Mouse (Mus musculus): ENCODE data around the gene Rab36. TPM values are rescaled to one million over a fixed set of nuclear protein-coding genes. Genes with fewer than 3 reads are reported as not detected.

Gene Rab36
- total and polyA plus RNA-seq, 2 experiments: 0.18 to 0.70 TPM

DNA sequence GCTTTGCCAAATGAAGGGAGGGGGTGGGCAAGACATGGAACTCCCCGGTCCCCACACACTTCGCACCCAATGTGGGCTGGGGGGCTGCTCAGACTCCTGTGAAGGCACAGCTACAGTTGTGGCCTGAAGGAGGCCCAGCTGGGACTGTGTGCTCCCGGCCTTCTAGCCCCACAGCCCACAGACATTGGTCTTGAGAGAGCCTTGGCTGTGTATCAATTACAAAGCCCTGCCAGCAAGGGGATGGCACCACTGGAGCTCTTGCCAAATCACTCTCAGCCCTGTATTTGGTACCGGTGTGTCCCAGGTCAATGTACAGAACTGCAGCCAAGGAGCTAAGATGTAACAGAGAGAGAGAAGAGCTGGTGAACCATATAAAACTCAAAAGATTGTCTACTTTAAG is 20.4 kb upstream of the Rab36 start:
- H3K4me3 ChIP-seq (ENCODE audit: insufficient read depth, low read depth, low read length): no peak overlapping the region
- H3K9ac ChIP-seq (ENCODE audit: low read depth, low read length): no peak overlapping the region
- 56% methylated on average over 4 of the region's 4 CpGs for WGBS
- H3K27me3 ChIP-seq (ENCODE audit: control insufficient read depth, insufficient read depth, low read length): no peaks in the 10 kb centered on the region
- no peak for TF ChIP-seq CTCF (IDR thresholded peaks at IDR 0.05; ENCODE audit: low read depth, low read length)
- no peak for TF ChIP-seq POLR2A (IDR thresholded peaks at IDR 0.05; ENCODE audit: extremely low read depth, insufficient read depth, low read length)
- H3K4me1 ChIP-seq (ENCODE audit: control insufficient read depth, insufficient read depth, low read length): no peaks in the 10 kb centered on the region
- no peaks in the 10 kb centered on the region for H3K36me3 ChIP-seq (ENCODE audit: control insufficient read depth, insufficient read depth, low read length)
- no peak for DNase-seq (ENCODE audit: extremely low read depth, low read depth, low spot score)
- no peak overlapping the region for H3K27ac ChIP-seq (replicated peaks; ENCODE audit: insufficient read depth, low read depth, low read length)
- H3K79me2 ChIP-seq (ENCODE audit: control insufficient read depth, insufficient read depth, low read length): no peaks in the 10 kb centered on the region

DNA sequence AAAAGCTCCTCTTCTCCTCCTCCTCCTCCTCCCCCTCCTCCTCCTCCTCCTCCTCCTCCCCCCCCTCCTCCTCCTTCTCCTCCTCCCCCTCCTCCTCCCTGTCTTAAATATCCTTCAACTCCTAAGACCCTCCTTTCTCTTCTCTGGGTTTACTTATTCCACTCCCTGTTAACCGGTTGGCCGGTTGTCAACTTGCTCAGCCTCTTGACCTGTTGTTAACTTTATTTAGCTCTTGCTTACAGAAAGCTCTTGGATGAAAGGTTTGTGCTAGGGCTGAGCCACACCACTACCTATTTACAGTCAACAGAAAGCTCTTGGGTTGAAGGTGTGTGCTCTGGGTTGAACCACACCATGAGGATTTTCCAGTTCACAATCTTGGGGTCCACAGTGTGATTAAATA is 16.6 kb upstream of the Rab36 start:
- no peaks in the 10 kb centered on the region for H3K36me3 ChIP-seq (ENCODE audit: control insufficient read depth, insufficient read depth, low read length)
- no peaks in the 10 kb centered on the region for H3K79me2 ChIP-seq (ENCODE audit: control insufficient read depth, insufficient read depth, low read length)
- TF ChIP-seq POLR2A (IDR thresholded peaks at IDR 0.05; ENCODE audit: extremely low read depth, insufficient read depth, low read length) (no peak), CTCF (IDR thresholded peaks at IDR 0.05; ENCODE audit: low read depth, low read length) (no peak)
- H3K27me3 ChIP-seq (ENCODE audit: control insufficient read depth, insufficient read depth, low read length): no peaks in the 10 kb centered on the region
- no peaks in the 10 kb centered on the region for H3K4me1 ChIP-seq (ENCODE audit: control insufficient read depth, insufficient read depth, low read length)
- WGBS: 75% methylated on average over 2 of the region's 2 CpGs
- H3K9ac ChIP-seq (ENCODE audit: low read depth, low read length): no peak overlapping the region
- no peak overlapping the region for H3K4me3 ChIP-seq (ENCODE audit: insufficient read depth, low read depth, low read length)
- no peak for DNase-seq (ENCODE audit: extremely low read depth, low read depth, low spot score)
- H3K27ac ChIP-seq (replicated peaks; ENCODE audit: insufficient read depth, low read depth, low read length): no peak overlapping the region

DNA sequence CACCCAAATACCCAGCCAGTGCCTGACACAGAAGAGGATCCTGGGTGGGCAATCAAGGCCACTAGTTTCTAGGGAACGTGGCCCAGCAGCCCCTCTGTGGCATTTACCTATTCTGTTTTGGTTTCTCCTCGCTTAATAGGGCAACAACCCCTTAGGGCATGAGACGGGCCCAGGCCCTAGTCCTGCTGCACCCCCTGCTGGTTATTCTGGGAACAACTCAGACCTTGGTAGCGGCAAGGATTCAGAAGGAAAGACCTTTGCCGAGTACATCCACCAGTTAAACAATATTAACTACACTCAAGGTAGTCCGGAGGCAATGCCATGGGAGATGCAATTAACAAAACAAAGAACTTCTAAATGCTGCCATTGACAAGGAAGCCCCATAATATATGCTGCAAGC is 15.7 kb upstream of the Rab36 start:
- peak; percentile 27 for DNase-seq (ENCODE audit: extremely low read depth, low read depth, low spot score)
- Histone ChIP-seq H3K36me3 (ENCODE audit: control insufficient read depth, insufficient read depth, low read length) (no peaks in the 10 kb centered on the region), H3K27ac (replicated peaks; ENCODE audit: insufficient read depth, low read depth, low read length) (no peak overlapping the region), H3K27me3 (ENCODE audit: control insufficient read depth, insufficient read depth, low read length) (no peaks in the 10 kb centered on the region), H3K4me3 (ENCODE audit: insufficient read depth, low read depth, low read length) (no peak overlapping the region), H3K9ac (ENCODE audit: low read depth, low read length) (no peak overlapping the region), H3K79me2 (ENCODE audit: control insufficient read depth, insufficient read depth, low read length) (no peaks in the 10 kb centered on the region), H3K4me1 (ENCODE audit: control insufficient read depth, insufficient read depth, low read length) (no peaks in the 10 kb centered on the region)
- TF ChIP-seq POLR2A (IDR thresholded peaks at IDR 0.05; ENCODE audit: extremely low read depth, insufficient read depth, low read length): no peak
- TF ChIP-seq CTCF (IDR thresholded peaks at IDR 0.05; ENCODE audit: low read depth, low read length): peak; percentile 90
- WGBS: 17% methylated on average over 6 of the region's 6 CpGs

DNA sequence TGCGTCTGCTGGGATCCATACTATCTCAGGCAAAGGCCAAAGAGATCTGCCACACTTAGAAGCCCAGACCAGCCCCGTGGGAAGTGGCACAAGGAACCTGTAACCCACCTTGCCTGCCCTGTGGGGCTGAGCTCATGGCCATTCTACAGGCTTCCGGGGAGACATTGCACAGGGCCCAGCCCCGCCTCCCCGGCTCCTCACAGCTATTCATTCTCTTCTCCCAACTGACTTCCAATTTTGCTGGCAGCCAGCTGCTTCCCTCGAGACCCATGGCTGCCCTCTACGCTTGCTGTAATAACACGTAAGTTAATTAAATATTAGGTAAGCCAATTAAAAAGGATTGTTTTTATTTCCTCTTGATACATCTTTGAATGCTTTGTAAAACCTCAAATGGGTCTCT is 10.4 kb upstream of the Rab36 start:
- H3K27me3 ChIP-seq (ENCODE audit: control insufficient read depth, insufficient read depth, low read length): no peaks in the 10 kb centered on the region
- WGBS: 79% methylated on average over 8 of the region's 8 CpGs
- TF ChIP-seq POLR2A (IDR thresholded peaks at IDR 0.05; ENCODE audit: extremely low read depth, insufficient read depth, low read length): no peak
- TF ChIP-seq CTCF (IDR thresholded peaks at IDR 0.05; ENCODE audit: low read depth, low read length): no peak
- no peak overlapping the region for H3K4me3 ChIP-seq (ENCODE audit: insufficient read depth, low read depth, low read length)
- no peaks in the 10 kb centered on the region for H3K79me2 ChIP-seq (ENCODE audit: control insufficient read depth, insufficient read depth, low read length)
- peaks cover 6% of the 10 kb centered on the region for H3K4me1 ChIP-seq (ENCODE audit: control insufficient read depth, insufficient read depth, low read length)
- H3K9ac ChIP-seq (ENCODE audit: low read depth, low read length): no peak overlapping the region
- no peak overlapping the region for H3K27ac ChIP-seq (replicated peaks; ENCODE audit: insufficient read depth, low read depth, low read length)
- no peaks in the 10 kb centered on the region for H3K36me3 ChIP-seq (ENCODE audit: control insufficient read depth, insufficient read depth, low read length)
- no peak for DNase-seq (ENCODE audit: extremely low read depth, low read depth, low spot score)

DNA sequence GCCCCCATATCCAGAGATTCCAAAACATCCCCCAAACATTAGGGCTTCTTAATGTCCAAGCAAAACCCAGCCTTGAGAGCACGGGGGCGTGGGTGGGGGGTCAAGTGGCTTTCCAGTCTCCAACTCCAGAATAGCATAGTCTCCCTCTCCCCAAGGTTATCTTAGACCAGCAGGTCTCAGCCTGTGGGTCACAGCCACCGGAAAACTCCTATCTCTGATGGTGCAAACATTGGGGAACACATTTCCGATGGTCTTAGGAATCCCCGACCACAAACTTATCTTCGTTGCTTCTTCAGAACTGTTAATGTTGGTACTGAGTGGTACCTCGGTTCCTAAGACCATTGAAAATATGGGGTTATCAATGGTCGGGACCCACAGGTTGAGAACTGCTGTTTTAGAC is 8.1 kb upstream of the Rab36 start:
- H3K36me3 ChIP-seq (ENCODE audit: control insufficient read depth, insufficient read depth, low read length): no peaks in the 10 kb centered on the region
- H3K27ac ChIP-seq (replicated peaks; ENCODE audit: insufficient read depth, low read depth, low read length): no peak overlapping the region
- no peaks in the 10 kb centered on the region for H3K79me2 ChIP-seq (ENCODE audit: control insufficient read depth, insufficient read depth, low read length)
- no peaks in the 10 kb centered on the region for H3K27me3 ChIP-seq (ENCODE audit: control insufficient read depth, insufficient read depth, low read length)
- no peak overlapping the region for H3K9ac ChIP-seq (ENCODE audit: low read depth, low read length)
- WGBS: 83% methylated on average over 8 of the region's 8 CpGs
- no peak overlapping the region for H3K4me3 ChIP-seq (ENCODE audit: insufficient read depth, low read depth, low read length)
- TF ChIP-seq CTCF (IDR thresholded peaks at IDR 0.05; ENCODE audit: low read depth, low read length) (no peak), POLR2A (IDR thresholded peaks at IDR 0.05; ENCODE audit: extremely low read depth, insufficient read depth, low read length) (no peak)
- no peak for DNase-seq (ENCODE audit: extremely low read depth, low read depth, low spot score)
- peaks cover 11% of the 10 kb centered on the region for H3K4me1 ChIP-seq (ENCODE audit: control insufficient read depth, insufficient read depth, low read length)

DNA sequence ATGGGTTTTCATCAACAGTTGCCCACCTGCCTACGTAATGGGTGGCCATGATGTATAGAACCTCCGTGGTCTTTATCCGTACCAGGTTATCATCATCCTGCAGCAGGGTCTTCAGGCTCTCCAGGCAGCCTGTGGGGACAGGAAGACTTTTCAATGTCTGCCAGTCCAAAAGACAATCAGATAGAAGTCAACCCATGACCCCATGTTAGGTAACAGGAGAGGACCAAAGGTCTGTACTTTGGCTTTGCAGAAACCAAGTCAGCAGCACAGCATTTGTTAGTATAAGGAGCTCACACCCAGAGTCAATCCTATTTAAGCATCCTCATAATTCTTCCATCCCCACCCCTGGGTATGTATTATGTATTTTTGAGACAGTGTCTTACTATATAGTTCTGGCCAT is 7.2 kb upstream of the Rab36 start:
- TF ChIP-seq CTCF (IDR thresholded peaks at IDR 0.05; ENCODE audit: low read depth, low read length): no peak
- TF ChIP-seq POLR2A (IDR thresholded peaks at IDR 0.05; ENCODE audit: extremely low read depth, insufficient read depth, low read length): no peak
- peak overlapping the region; percentile 49 for H3K27ac ChIP-seq (replicated peaks; ENCODE audit: insufficient read depth, low read depth, low read length)
- DNase-seq (ENCODE audit: extremely low read depth, low read depth, low spot score): peak; percentile 90
- no peak overlapping the region for H3K9ac ChIP-seq (ENCODE audit: low read depth, low read length)
- no peaks in the 10 kb centered on the region for H3K27me3 ChIP-seq (ENCODE audit: control insufficient read depth, insufficient read depth, low read length)
- no peaks in the 10 kb centered on the region for H3K79me2 ChIP-seq (ENCODE audit: control insufficient read depth, insufficient read depth, low read length)
- H3K4me3 ChIP-seq (ENCODE audit: insufficient read depth, low read depth, low read length): no peak overlapping the region
- peaks cover 13% of the 10 kb centered on the region for H3K4me1 ChIP-seq (ENCODE audit: control insufficient read depth, insufficient read depth, low read length)
- no peaks in the 10 kb centered on the region for H3K36me3 ChIP-seq (ENCODE audit: control insufficient read depth, insufficient read depth, low read length)
- WGBS: 92% methylated on average over 3 of the region's 3 CpGs
